Mouse (Mus musculus) spleen, adult 2 months (tissue): Measurements from ENCODE around the gene Ppcdc. TPM values are rescaled to one million over a fixed set of nuclear protein-coding genes. Genes with fewer than 3 reads are reported as not detected.

Experiments
- DNase-seq, 2 experiments: peaks; one replicate each; pipeline versions ENCODE4 v3.0.0 to v3.0.0-alpha.2; 2012 to 2021; ENCODE audit warnings: low spot score in 2 of 2, low read depth in 1 of 2
- H3K27ac ChIP-seq: fragments of 200-500 bp; 2 replicates; pipeline ENCODE4 v1.5.1; 2012; ENCODE audit warnings: low read length, inconsistent platforms; ENCODE audit not compliant: insufficient read depth
- H3K27me3 ChIP-seq: fragments of 200-500 bp; 2 replicates; pipeline ENCODE4 v1.6.1; 2012; ENCODE audit warnings: mild to moderate bottlenecking, moderate library complexity, low read length, inconsistent platforms; ENCODE audit not compliant: control insufficient read depth, insufficient read depth
- H3K36me3 ChIP-seq: fragments of 200-500 bp; 2 replicates; pipeline ENCODE4 v1.6.1; 2012; ENCODE audit warnings: mild to moderate bottlenecking, low read length, inconsistent platforms; ENCODE audit not compliant: control insufficient read depth, insufficient read depth
- H3K4me1 ChIP-seq: fragments of 200-500 bp; 2 replicates; pipeline ENCODE4 v1.6.1; 2011; ENCODE audit warnings: inconsistent platforms; ENCODE audit not compliant: control insufficient read depth, insufficient read depth, insufficient read length
- H3K4me3 ChIP-seq: fragments of 200-500 bp; 2 replicates; pipeline ENCODE4 v1.5.1; 2011; ENCODE audit warnings: mild to moderate bottlenecking, inconsistent platforms; ENCODE audit not compliant: insufficient read depth, insufficient read length; ENCODE audit errors: extremely low read depth
- CTCF ChIP-seq: fragments of 200-500 bp; IDR thresholded peaks from 2 replicates; pipeline ENCODE4 v1.5.1; 2011; ENCODE audit warnings: mild to moderate bottlenecking, inconsistent platforms; ENCODE audit not compliant: insufficient read depth, insufficient read length, insufficient replicate concordance; ENCODE audit errors: extremely low read depth
- POLR2A ChIP-seq: fragments of 200-500 bp; IDR thresholded peaks from 2 replicates; pipeline ENCODE4 v1.6.1; 2011; ENCODE audit warnings: low read depth, low read length, inconsistent platforms
- WGBS: fragments of 180-500 bp; shearing (Covaris S2); methylation state at CpG from one replicate; pipeline ENCODE4 v1.1.7; 2018; 5-methylcytosine and 5-hydroxymethylcytosine counted together
- polyA plus RNA-seq: library from polyadenylated mRNA; depleted of rRNA; stranded (reverse); fragments of >200 nt; gene quantifications from 2 replicates; pipeline ENCODE4 v1.2.3, GENCODE M21; 2012

The Ppcdc gene
- polyA plus RNA-seq, 1 experiment, result 67.0 TPM

DNA sequence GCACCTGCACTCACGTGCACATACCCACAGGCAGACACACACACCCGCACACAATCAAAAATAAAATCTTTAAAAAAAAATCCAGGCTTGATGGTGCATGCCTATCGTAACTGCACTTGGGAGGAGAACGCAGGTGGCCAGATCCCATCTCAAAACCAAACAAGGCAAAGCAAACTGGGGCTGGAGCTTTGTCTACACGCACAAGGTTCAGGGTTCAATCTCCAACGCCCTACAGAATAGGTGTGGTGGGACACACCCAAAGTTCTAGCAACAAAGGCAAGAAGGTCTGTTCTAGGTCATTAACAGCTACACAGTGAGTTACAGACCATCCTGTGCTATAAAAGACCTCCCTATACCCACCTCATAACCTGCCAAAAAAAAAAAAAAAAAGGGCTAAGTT, 22.9 kb upstream of the Ppcdc start:
- Histone ChIP-seq H3K4me3 (no peak overlapping the region), H3K4me1 (peaks cover 6% of the 10 kb centered on the region; the same call in 1 of the 2 replicates), H3K27ac (no peak overlapping the region), H3K36me3 (no peaks in the 10 kb centered on the region), H3K27me3 (peaks cover 2% of the 10 kb centered on the region; the same call in 1 of the 2 replicates)
- no peak for TF ChIP-seq POLR2A
- no peak for TF ChIP-seq CTCF
- DNase-seq, result no peak
- WGBS, result 60% methylated on average over 6 of the region's 6 CpGs

- H3K4me3 ChIP-seq, result no peak overlapping the region
- H3K27me3 ChIP-seq, result no peaks in the 10 kb centered on the region
- WGBS, result over 99% methylated on average over 2 of the region's 2 CpGs
- no peaks in the 10 kb centered on the region for H3K36me3 ChIP-seq
- TF ChIP-seq POLR2A (no peak), CTCF (no peak)
- H3K27ac ChIP-seq, result no peak overlapping the region
- H3K4me1 ChIP-seq, result no peaks in the 10 kb centered on the region
- DNase-seq, result no peak
These were observed 19.8 kb upstream of the Ppcdc start for GRCm38 (mm10) chr9:57459707-57460106.

GRCm38 (mm10) chr9:57453516-57453915, 13.6 kb upstream of the Ppcdc start:
- DNase-seq, result no peak
- Histone ChIP-seq H3K27me3 (no peaks in the 10 kb centered on the region), H3K36me3 (no peaks in the 10 kb centered on the region), H3K4me1 (no peaks in the 10 kb centered on the region), H3K27ac (no peak overlapping the region), H3K4me3 (no peak overlapping the region)
- 86% methylated on average over 4 of the region's 4 CpGs for WGBS
- no peak for TF ChIP-seq POLR2A
- no peak for TF ChIP-seq CTCF

GRCm38 (mm10) chr9:57452624-57453462, 12.9 kb upstream of the Ppcdc start:
- H3K4me1 ChIP-seq, result no peaks in the 10 kb centered on the region
- WGBS, result 78% methylated on average over 8 of the region's 8 CpGs
- no peaks in the 10 kb centered on the region for H3K36me3 ChIP-seq
- no peak overlapping the region for H3K27ac ChIP-seq
- no peak for DNase-seq
- no peak overlapping the region for H3K4me3 ChIP-seq
- TF ChIP-seq POLR2A (no peak), CTCF (no peak)
- no peaks in the 10 kb centered on the region for H3K27me3 ChIP-seq

DNA sequence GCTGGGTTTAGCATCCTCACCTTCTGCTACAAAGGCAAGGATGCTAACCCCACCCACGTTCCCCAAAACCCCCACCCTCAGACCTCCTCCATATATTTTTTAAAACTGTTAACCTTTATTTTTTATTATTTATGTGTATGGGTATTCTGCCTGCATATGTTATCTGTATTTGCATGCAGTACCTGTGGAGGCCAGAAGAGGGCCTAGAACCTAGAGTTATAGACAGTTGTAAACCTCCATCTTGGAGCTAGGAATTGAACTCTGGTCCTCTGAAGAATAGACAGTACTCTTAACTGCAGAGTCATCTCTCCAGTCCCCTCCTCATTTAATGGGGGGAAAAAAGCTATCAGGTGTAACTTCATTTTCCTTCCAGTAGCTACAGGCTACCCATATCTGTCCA, 9.8 kb upstream of the Ppcdc start:
- no peaks in the 10 kb centered on the region for H3K36me3 ChIP-seq
- H3K27ac ChIP-seq, result no peak overlapping the region
- WGBS, result 74% methylated on average over 1 of the region's 1 CpGs
- no peak for DNase-seq
- TF ChIP-seq POLR2A, result no peak
- TF ChIP-seq CTCF, result no peak
- no peaks in the 10 kb centered on the region for H3K4me1 ChIP-seq
- no peak overlapping the region for H3K4me3 ChIP-seq
- no peaks in the 10 kb centered on the region for H3K27me3 ChIP-seq

DNA sequence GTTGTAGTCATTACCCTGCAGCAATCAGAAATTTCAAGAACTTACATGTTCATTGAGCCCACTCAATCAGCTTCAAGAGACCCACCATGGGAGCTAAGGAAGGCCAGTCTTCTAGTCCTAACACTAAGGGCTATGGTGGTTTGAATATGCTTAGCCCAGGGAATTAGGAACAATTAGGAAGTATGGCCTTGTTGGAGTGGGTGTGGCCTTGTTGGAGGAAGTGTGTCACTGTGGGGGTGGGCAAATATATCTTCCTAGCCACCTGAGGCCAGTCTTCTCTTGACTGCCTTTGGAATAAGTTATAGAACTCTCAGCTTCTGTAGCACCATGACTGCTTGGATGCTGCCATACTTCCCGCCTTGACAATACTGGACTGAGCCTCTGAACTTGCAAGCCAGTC, 696 bp upstream of the Ppcdc start:
- no peak for DNase-seq
- Histone ChIP-seq H3K36me3 (no peaks in the 10 kb centered on the region), H3K4me3 (no peak overlapping the region), H3K4me1 (peaks cover 3% of the 10 kb centered on the region; the same call in 1 of the 2 replicates), H3K27ac (no peak overlapping the region), H3K27me3 (no peaks in the 10 kb centered on the region)
- WGBS, result 100% methylated on average over 1 of the region's 1 CpGs
- no peak for TF ChIP-seq CTCF
- TF ChIP-seq POLR2A, result no peak

GRCm38 (mm10) chr9:57439083-57439482, 841 bp downstream of the Ppcdc start:
- 0 out of 2 replicates have a peak overlapping the region, but pooled peaks have one; percentile 94 for H3K27ac ChIP-seq

More at GRCm38 (mm10) chr9:57439083-57439482, 841 bp downstream of the Ppcdc start:
- peaks cover 3% of the 10 kb centered on the region; the same call in 1 of the 2 replicates for H3K4me1 ChIP-seq
- DNase-seq, result no peak
- H3K4me3 ChIP-seq, result no peak overlapping the region
- no peaks in the 10 kb centered on the region for H3K27me3 ChIP-seq
- H3K36me3 ChIP-seq, result no peaks in the 10 kb centered on the region
- TF ChIP-seq POLR2A, result no peak
- TF ChIP-seq CTCF, result no peak
- 36% methylated on average over 7 of the region's 7 CpGs for WGBS
